Mouse (Mus musculus) embryonic fibroblast, embryonic 13.5 days (primary cell): ENCODE measurements around the gene Adss. TPM values are rescaled to one million over a fixed set of nuclear protein-coding genes. Genes with fewer than 3 reads are reported as not detected.

Source experiments
- H3K27ac ChIP-seq: 2 replicates; pipeline ENCODE4 v1.5.1; 2012; ENCODE audit warnings: low read length, control low read depth, inconsistent platforms; ENCODE audit not compliant: insufficient read depth
- H3K4me1 ChIP-seq: 2 replicates; pipeline ENCODE4 v1.6.1; 2011; ENCODE audit warnings: low read length; ENCODE audit not compliant: control insufficient read depth, insufficient read depth
- H3K4me3 ChIP-seq: 2 replicates; pipeline ENCODE4 v1.5.1; 2011; ENCODE audit warnings: mild to moderate bottlenecking, control low read depth, low read length; ENCODE audit not compliant: insufficient read depth
- CTCF ChIP-seq: IDR thresholded peaks from 2 replicates; pipeline ENCODE4 v1.5.1; 2011; ENCODE audit warnings: mild to moderate bottlenecking, control low read depth, low read length, moderate library complexity, borderline replicate concordance; ENCODE audit not compliant: insufficient read depth
- POLR2A ChIP-seq: IDR thresholded peaks from 2 replicates; pipeline ENCODE4 v1.6.1; 2011; ENCODE audit warnings: low read depth, mild to moderate bottlenecking, control low read depth, low read length, moderate library complexity
- polyA plus RNA-seq: library from polyadenylated mRNA; stranded (reverse); fragments of >200 nt; gene quantifications from 2 replicates; pipeline ENCODE4 v1.2.4, GENCODE M21; 2011; ENCODE audit warnings: low read depth; ENCODE audit not compliant: missing spikeins, insufficient read length

Gene Adss
- polyA plus RNA-seq, 1 experiment, result 99.9 TPM

GRCm38 (mm10) chr1:177729043-177730024, 67.0 kb downstream of the Adss start, which contains the start of gene 1700016C15Rik:
TSS of gene 1700016C15Rik (plus strand) at chr1:177729814.
- Histone ChIP-seq H3K4me1 (no peaks in the 10 kb centered on the region), H3K27ac (no peak within 1 kb of the TSS), H3K4me3 (no peak within 1 kb of the TSS)
- TF ChIP-seq POLR2A (no peak), CTCF (no peak)

- Histone ChIP-seq H3K27ac (no peak overlapping the region), H3K4me1 (no peaks in the 10 kb centered on the region), H3K4me3 (no peak overlapping the region)
- TF ChIP-seq POLR2A, result no peak
- no peak for TF ChIP-seq CTCF
These were observed 68.3 kb downstream of the Adss start for GRCm38 (mm10) chr1:177727883-177728525.

- Histone ChIP-seq H3K4me1 (no peaks in the 10 kb centered on the region), H3K27ac (no peak overlapping the region)
- TF ChIP-seq POLR2A (no peak), CTCF (no peak)
These were observed 69.4 kb downstream of the Adss start for GRCm38 (mm10) chr1:177726870-177727269.

GRCm38 (mm10) chr1:177723786-177724185, 72.5 kb downstream of the Adss start:
- TF ChIP-seq CTCF, result no peak
- no peak for TF ChIP-seq POLR2A
- no peak overlapping the region for H3K4me3 ChIP-seq
- H3K4me1 ChIP-seq, result peaks cover 6% of the 10 kb centered on the region; the same call in 1 of the 2 replicates
- H3K27ac ChIP-seq, result no peak overlapping the region

More at GRCm38 (mm10) chr1:177726870-177727269, 69.4 kb downstream of the Adss start:
- H3K4me3 ChIP-seq, result no peak overlapping the region

- Histone ChIP-seq H3K4me3 (no peak overlapping the region), H3K4me1 (peaks cover 6% of the 10 kb centered on the region; the same call in 1 of the 2 replicates), H3K27ac (no peak overlapping the region)
- TF ChIP-seq CTCF, result no peak
- no peak for TF ChIP-seq POLR2A
These were observed 77.3 kb downstream of the Adss start for GRCm38 (mm10) chr1:177719029-177719427.

GRCm38 (mm10) chr1:177718340-177719028, 77.8 kb downstream of the Adss start:
- no peak overlapping the region for H3K4me3 ChIP-seq
- TF ChIP-seq CTCF (no peak), POLR2A (no peak)
- peaks cover 6% of the 10 kb centered on the region; the same call in 1 of the 2 replicates for H3K4me1 ChIP-seq
- H3K27ac ChIP-seq, result no peak overlapping the region

GRCm38 (mm10) chr1:177717057-177717835, 79.1 kb downstream of the Adss start:
- peaks cover 6% of the 10 kb centered on the region; the same call in 1 of the 2 replicates for H3K4me1 ChIP-seq
- H3K27ac ChIP-seq, result no peak overlapping the region
- TF ChIP-seq POLR2A (no peak), CTCF (no peak)
- no peak overlapping the region for H3K4me3 ChIP-seq

GRCm38 (mm10) chr1:177716448-177716847, 79.9 kb downstream of the Adss start:
- Histone ChIP-seq H3K27ac (no peak overlapping the region), H3K4me3 (no peak overlapping the region), H3K4me1 (peaks cover 6% of the 10 kb centered on the region; the same call in 1 of the 2 replicates)
- no peak for TF ChIP-seq POLR2A
- TF ChIP-seq CTCF, result no peak
